Mouse (Mus musculus) E14TG2a.4 (cell line): Measurements from ENCODE around the gene Mymk.

ENCODE experiments used
- H3K27me3 ChIP-seq: 2 replicates; pipeline ENCODE4 v1.6.1; 2014; ENCODE audit warnings: low read length, control low read depth; ENCODE audit not compliant: insufficient read depth
- H3K36me3 ChIP-seq: 2 replicates; pipeline ENCODE4 v1.6.1; 2014; ENCODE audit warnings: low read length, control low read depth; ENCODE audit not compliant: insufficient read depth
- H3K4me1 ChIP-seq: replicated peaks from 2 replicates; pipeline ENCODE4 v1.6.1; 2014; ENCODE audit warnings: low read depth, low read length, control low read depth
- H3K4me3 ChIP-seq: replicated peaks from 2 replicates; pipeline ENCODE4 v1.5.1; 2014; ENCODE audit warnings: mild to moderate bottlenecking, low read length
- H3K9me3 ChIP-seq: 2 replicates; pipeline ENCODE4 v1.6.1; 2014; ENCODE audit warnings: low read length, control low read depth
- CTCF ChIP-seq: conservative IDR thresholded peaks from 2 replicates; pipeline ENCODE4 v1.5.1; 2014; ENCODE audit warnings: low read length
- NANOG ChIP-seq: IDR thresholded peaks from 2 replicates; pipeline ENCODE4 v1.6.1; 2014; ENCODE audit warnings: borderline replicate concordance, low read length, mixed read lengths
- POU5F1 ChIP-seq: IDR thresholded peaks from 2 replicates; pipeline ENCODE4 v1.6.1; 2014; ENCODE audit warnings: low read length, borderline replicate concordance

Gene Mymk

DNA sequence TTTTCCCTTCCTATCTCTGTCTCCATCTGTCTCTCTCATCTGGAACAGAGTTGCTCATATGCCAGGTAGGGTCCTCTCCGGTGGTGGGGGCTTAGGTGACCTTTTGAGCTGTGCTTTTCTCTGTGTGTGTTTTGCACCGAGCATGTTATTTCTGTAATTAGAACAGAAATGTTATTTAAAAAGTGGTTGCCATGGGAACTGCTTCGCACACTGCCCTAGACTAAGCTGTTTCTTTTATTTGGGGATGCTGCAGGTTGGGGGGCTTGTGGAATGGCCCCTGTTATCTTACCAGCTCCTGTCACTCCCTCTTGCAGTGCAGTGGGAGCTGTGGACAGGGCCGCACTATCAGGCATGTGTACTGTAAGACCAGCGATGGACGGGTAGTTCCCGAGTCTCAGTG, 31.6 kb upstream of the Mymk start:
- no peaks in the 10 kb centered on the region for H3K9me3 ChIP-seq
- no peak for TF ChIP-seq POU5F1
- no peak for TF ChIP-seq NANOG
- no peak for TF ChIP-seq CTCF
- no peak overlapping the region for H3K4me3 ChIP-seq

DNA sequence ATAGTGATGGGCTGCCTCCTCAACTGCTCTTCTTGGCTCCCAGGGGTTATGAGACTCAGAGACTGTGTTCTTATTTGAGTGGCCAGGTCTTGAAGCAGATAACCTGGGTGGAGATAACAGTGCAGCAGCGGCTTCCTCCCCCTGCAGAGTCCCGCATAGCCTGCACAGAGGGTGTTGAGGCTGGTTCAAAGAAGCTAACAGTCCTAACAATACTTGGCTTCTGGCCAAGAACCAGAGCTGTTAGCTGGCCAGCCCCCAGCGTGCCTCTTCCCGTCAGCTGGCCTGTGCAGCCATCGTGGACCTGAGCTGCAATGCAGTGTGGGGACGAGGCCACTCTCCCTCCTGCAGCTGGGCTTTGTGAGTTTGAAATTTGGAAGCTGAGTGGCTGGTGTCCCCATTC, 25.8 kb upstream of the Mymk start:
- no peaks in the 10 kb centered on the region for H3K4me1 ChIP-seq
- H3K36me3 ChIP-seq: no peaks in the 10 kb centered on the region
- peaks cover 10% of the 10 kb centered on the region for H3K9me3 ChIP-seq
- TF ChIP-seq POU5F1: no peak
- no peak for TF ChIP-seq CTCF
- no peak for TF ChIP-seq NANOG
- H3K4me3 ChIP-seq: no peak overlapping the region
- H3K27me3 ChIP-seq: peaks cover 13% of the 10 kb centered on the region; the same call in 1 of the 2 replicates

More for the DNA sequence above, 31.6 kb upstream of the Mymk start:
- Histone ChIP-seq H3K4me1 (no peaks in the 10 kb centered on the region), H3K36me3 (no peaks in the 10 kb centered on the region), H3K27me3 (peaks cover 7% of the 10 kb centered on the region; the same call in 1 of the 2 replicates)

GRCm38 (mm10) chr2:27097241-27097656, 25.3 kb upstream of the Mymk start:
- no peaks in the 10 kb centered on the region for H3K36me3 ChIP-seq

GRCm38 (mm10) chr2:27096341-27096981, 24.5 kb upstream of the Mymk start:
- Histone ChIP-seq H3K4me1 (no peaks in the 10 kb centered on the region), H3K27me3 (peaks cover 13% of the 10 kb centered on the region; the same call in 1 of the 2 replicates), H3K36me3 (no peaks in the 10 kb centered on the region), H3K4me3 (no peak overlapping the region), H3K9me3 (peaks cover 21% of the 10 kb centered on the region)
- TF ChIP-seq CTCF (no peak), NANOG (no peak), POU5F1 (no peak)

More at GRCm38 (mm10) chr2:27097241-27097656, 25.3 kb upstream of the Mymk start:
- Histone ChIP-seq H3K4me1 (no peaks in the 10 kb centered on the region), H3K27me3 (peaks cover 13% of the 10 kb centered on the region; the same call in 1 of the 2 replicates), H3K4me3 (no peak overlapping the region), H3K9me3 (peaks cover 15% of the 10 kb centered on the region)
- TF ChIP-seq CTCF (no peak), NANOG (no peak), POU5F1 (no peak)

DNA sequence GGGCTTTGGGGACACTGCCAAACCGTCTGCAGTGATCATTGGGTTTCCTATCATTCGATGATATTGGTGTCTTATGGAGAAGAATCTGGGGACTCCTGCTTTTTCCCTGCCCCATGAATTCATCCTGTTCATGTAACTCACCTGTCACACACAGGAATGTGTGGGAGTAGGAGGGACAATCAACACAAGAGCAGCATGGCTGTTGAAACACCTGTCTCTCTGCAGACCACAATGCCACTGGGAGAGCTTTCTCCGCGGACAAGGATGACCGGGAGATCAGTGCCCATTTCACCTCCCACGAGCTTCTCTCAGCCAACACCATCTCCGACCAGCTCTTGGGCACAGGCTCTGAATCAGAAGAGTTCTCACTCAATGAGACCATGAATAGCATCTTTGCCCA, 23.2 kb upstream of the Mymk start:
- Histone ChIP-seq H3K4me1 (no peaks in the 10 kb centered on the region), H3K27me3 (peaks cover 13% of the 10 kb centered on the region; the same call in 1 of the 2 replicates), H3K9me3 (peaks cover 21% of the 10 kb centered on the region), H3K4me3 (no peak overlapping the region), H3K36me3 (no peaks in the 10 kb centered on the region)
- TF ChIP-seq POU5F1: no peak
- TF ChIP-seq CTCF: no peak
- no peak for TF ChIP-seq NANOG

DNA sequence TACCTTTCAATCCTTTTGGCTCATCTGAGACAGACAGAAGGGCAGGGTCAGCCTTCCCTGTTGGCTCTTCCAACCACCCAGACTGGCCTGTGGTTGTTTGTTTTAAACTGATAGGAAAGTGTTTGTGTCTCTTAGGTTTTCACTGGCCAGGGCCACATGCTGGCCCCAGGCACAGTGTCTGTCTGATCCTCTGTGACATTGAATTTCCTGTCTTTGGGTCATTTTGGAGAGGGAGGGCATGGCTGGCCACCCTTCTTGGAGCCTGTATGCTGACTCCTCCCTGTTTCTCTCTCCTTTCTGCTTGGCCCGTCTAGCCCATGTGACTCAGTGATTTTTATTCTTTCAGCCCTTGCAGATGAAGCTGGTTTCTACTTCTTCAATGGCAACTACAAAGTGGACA, 17.3 kb upstream of the Mymk start:
- TF ChIP-seq NANOG: no peak
- TF ChIP-seq CTCF: no peak
- TF ChIP-seq POU5F1: no peak

DNA sequence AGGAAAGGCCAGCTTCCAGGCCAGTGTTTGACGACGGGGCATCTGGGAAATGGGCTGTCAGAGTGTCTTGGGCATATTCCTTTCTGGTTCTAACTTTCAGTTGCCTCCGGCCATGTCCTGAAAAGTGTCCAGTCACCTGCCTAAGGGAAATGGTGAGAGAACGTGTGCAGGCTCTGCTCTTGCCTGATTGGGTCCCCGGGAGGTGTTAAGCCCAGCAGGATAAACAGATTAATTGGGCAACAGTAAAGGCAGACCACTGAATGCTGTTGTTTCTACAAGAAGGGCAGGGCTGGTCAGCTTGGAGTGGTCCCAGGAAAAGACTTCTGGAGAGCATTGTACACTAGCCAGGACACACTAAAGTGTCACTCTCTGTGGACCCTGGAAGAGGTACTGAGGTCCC, 16.7 kb upstream of the Mymk start:
- no peak overlapping the region for H3K4me3 ChIP-seq
- H3K36me3 ChIP-seq: no peaks in the 10 kb centered on the region
- H3K4me1 ChIP-seq: no peaks in the 10 kb centered on the region
- H3K27me3 ChIP-seq: no peaks in the 10 kb centered on the region
- H3K9me3 ChIP-seq: peaks cover 20% of the 10 kb centered on the region
- TF ChIP-seq POU5F1: no peak
- no peak for TF ChIP-seq NANOG
- TF ChIP-seq CTCF: no peak

More for the DNA sequence above, 17.3 kb upstream of the Mymk start:
- H3K27me3 ChIP-seq: no peaks in the 10 kb centered on the region
- H3K4me1 ChIP-seq: no peaks in the 10 kb centered on the region
- no peak overlapping the region for H3K4me3 ChIP-seq
- H3K36me3 ChIP-seq: no peaks in the 10 kb centered on the region
- peaks cover 21% of the 10 kb centered on the region for H3K9me3 ChIP-seq

GRCm38 (mm10) chr2:27088071-27088644, 16.2 kb upstream of the Mymk start:
- Histone ChIP-seq H3K4me3 (no peak overlapping the region), H3K27me3 (no peaks in the 10 kb centered on the region), H3K36me3 (no peaks in the 10 kb centered on the region), H3K4me1 (no peaks in the 10 kb centered on the region), H3K9me3 (peaks cover 15% of the 10 kb centered on the region)
- TF ChIP-seq NANOG (no peak), CTCF (no peak), POU5F1 (no peak)

GRCm38 (mm10) chr2:27087581-27087980, 15.6 kb upstream of the Mymk start:
- no peaks in the 10 kb centered on the region for H3K27me3 ChIP-seq
- H3K36me3 ChIP-seq: no peaks in the 10 kb centered on the region
- no peak overlapping the region for H3K4me3 ChIP-seq
- no peak for TF ChIP-seq CTCF
- no peak for TF ChIP-seq POU5F1
- TF ChIP-seq NANOG: no peak
- no peaks in the 10 kb centered on the region for H3K4me1 ChIP-seq
- H3K9me3 ChIP-seq: peaks cover 9% of the 10 kb centered on the region
